Mouse (Mus musculus) megakaryocyte, embryonic 14.5 days (primary cell): ENCODE data around the gene Cntrl.

Experiments used
- FLI1 ChIP-seq: IDR thresholded peaks from 2 replicates; pipeline ENCODE4 v1.6.1; 2012; ENCODE audit warnings: low read length, inconsistent platforms, mixed read lengths
- GATA1 ChIP-seq: IDR thresholded peaks from 3 replicates; pipeline ENCODE4 v1.6.1; 2012; ENCODE audit warnings: mixed read lengths, low read length, inconsistent platforms, borderline replicate concordance

- no peak for TF ChIP-seq FLI1
- no peak for TF ChIP-seq GATA1
Observed at GRCm38 (mm10) chr2:35063333-35064030, 45.8 kb upstream of the Cntrl start.
